Mouse (Mus musculus) T-helper 17 cell (primary cell): ENCODE measurements at regions not wholly inside any gene's neighbourhood (a gene's known extent, or its start where the extent isn't known, plus 50 kb on each side); places are given as distances from the start of the nearest gene placed in this dataset.

Experiments
- in situ Hi-C, 2 experiments: fragments of 300-600 bp; cut with MboI, MseI; formaldehyde crosslinking; loops; 1 replicate in 1 of 2; 2 replicates in 1 of 2; pipeline ENCODE4 v1.15.1; 2025; ENCODE audit warnings: high pct_unique_total_duplicates in 2 of 2

GRCm38 (mm10) chr2:61378297-61378696 is 200.1 kb upstream of the Tank start:
- in situ Hi-C loops = no loop called here

- in situ Hi-C loops = no loop called here
Observed at GRCm38 (mm10) chr2:61377756-61378155, 200.6 kb upstream of the Tank start.

- in situ Hi-C loops = no loop called here
Observed at GRCm38 (mm10) chr2:61362606-61363005, 215.8 kb upstream of the Tank start.

- in situ Hi-C loops = no loop called here
Observed at GRCm38 (mm10) chr2:61361394-61361793, 217.0 kb upstream of the Tank start.

GRCm38 (mm10) chr2:61354104-61354503 is 224.3 kb upstream of the Tank start:
- in situ Hi-C loops = no loop called here

- in situ Hi-C loops = no loop called here
Observed at GRCm38 (mm10) chr2:61347451-61347850, 230.9 kb upstream of the Tank start.

- in situ Hi-C loops = no loop called here
Observed at GRCm38 (mm10) chr2:61346012-61346760, 232.2 kb upstream of the Tank start.

GRCm38 (mm10) chr2:61345311-61345710 is 233.1 kb upstream of the Tank start:
- in situ Hi-C loops = no loop called here

GRCm38 (mm10) chr2:61344556-61345131 is 233.7 kb upstream of the Tank start:
- in situ Hi-C loops = loop anchor here in 1 of 2 experiments (5.0 kb wide), 1 partner anchor 88 kb away; no protein-coding TSS in a partner anchor

- in situ Hi-C loops = loop anchor here in 1 of 2 experiments (5.0 kb wide), 1 partner anchor 91 kb away; no protein-coding TSS in a partner anchor
Observed at GRCm38 (mm10) chr2:61341254-61341653, 237.1 kb upstream of the Tank start.

GRCm38 (mm10) chr2:61319226-61319625 is 259.2 kb upstream of the Tank start:
- in situ Hi-C loops = no loop called here

- in situ Hi-C loops = no loop called here
Observed at GRCm38 (mm10) chr2:61310405-61310804, 268.0 kb upstream of the Tank start.

GRCm38 (mm10) chr2:61309219-61309618 is 269.2 kb upstream of the Tank start:
- in situ Hi-C loops = no loop called here

GRCm38 (mm10) chr2:61297135-61297534 is 281.2 kb upstream of the Tank start:
- in situ Hi-C loops = no loop called here

- in situ Hi-C loops = no loop called here
Observed at GRCm38 (mm10) chr2:61296606-61297005, 281.8 kb upstream of the Tank start.

GRCm38 (mm10) chr2:61295261-61295964 is 283.0 kb upstream of the Tank start:
- in situ Hi-C loops = no loop called here

- in situ Hi-C loops = no loop called here
Observed at GRCm38 (mm10) chr2:61288246-61288645, 290.1 kb upstream of the Tank start.

GRCm38 (mm10) chr2:61284706-61285105 is 293.7 kb upstream of the Tank start:
- in situ Hi-C loops = no loop called here

- in situ Hi-C loops = no loop called here
Observed at GRCm38 (mm10) chr2:61283829-61284601, 294.4 kb upstream of the Tank start.

- in situ Hi-C loops = no loop called here
Observed at GRCm38 (mm10) chr2:61272721-61273120, 305.7 kb upstream of the Tank start.

GRCm38 (mm10) chr2:61267706-61268105 is 304.7 kb upstream of the Rbms1 start:
- in situ Hi-C loops = loop anchor here in 1 of 2 experiments (5.0 kb wide), 1 partner anchor 895 kb away; no protein-coding TSS in a partner anchor
